Mouse (Mus musculus): ENCODE measurements around the gene Rgs3.
"Not testable (repeated sequence)": the region's sequence is repeated elsewhere in the genome, so short reads cannot be mapped to it uniquely, and the experiment has no call there.

Gene Rgs3

DNA sequence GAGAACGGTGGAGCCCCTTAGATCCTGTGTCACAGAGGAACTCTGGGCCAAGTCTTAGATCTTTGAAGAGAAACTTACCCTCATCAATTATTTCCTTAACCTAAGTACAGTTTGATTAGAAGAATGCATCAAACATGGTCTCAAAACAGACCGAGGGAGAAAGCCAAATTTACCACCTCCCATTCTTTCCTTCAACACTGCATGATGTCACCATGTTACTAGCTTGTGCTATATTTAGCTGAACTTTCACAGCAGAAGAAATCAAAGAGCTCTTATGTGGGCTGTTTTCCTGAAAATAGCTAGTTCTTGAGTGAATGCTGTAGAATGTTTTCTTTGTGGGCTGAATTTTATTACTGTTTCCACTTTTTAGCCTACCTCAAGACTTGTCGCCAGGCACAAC lies 2.2 kb upstream of the Rgs3 start:
- DNase-seq: no peak

DNA sequence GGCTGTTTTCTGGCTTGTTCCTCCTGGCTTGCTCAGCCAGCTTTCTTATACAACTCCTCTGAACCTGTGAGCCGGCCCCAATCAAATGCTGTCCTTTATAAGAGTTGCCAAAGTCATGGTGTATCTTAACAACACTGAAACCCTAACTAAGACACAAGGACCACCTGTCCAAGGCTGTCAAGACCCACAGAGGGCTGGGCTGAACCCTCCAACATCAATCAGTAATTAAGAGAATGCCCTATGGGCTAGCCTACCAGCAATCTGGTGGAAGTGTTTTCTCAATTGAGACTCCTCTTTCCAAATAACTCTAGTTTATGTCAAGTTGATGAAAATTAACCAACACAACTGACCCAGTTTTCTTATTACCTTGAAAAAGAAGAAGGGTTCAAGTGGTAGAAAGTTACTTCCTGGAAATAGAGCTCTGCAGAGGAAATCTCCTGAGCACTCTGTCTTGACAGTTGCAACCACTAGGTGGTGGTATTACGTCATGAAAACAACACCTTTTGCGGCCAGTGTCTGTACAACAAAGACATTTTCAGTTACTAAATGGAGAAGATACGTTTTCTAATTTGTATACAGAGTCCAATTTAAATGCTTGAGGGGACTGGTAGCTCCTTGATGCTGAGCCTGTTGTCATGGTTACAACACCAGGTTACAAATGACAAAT lies 1.4 kb downstream of the Rgs3 start:
- DNase-seq: peak; percentile 86

DNA sequence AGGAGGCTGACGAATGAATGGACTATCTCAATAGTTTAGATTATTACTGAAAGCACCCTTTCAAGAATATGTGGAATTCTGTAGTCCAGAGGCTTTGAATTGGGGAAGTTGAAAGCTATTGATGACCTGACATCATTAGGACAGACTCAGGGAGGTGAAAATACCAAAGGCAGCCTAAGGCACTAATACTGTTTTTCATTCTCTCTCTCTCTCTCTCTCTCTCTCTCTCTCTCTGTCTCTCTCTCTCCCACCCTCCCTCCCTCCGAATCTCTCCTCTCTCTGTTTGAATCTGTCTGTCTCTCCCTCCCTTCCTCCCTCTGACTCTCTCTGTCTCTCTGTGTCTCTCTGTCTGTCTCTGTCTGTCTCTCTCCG lies 2.0 kb downstream of the Rgs3 start:
- DNase-seq: no peak

- DNase-seq: no peak
These were observed 2.4 kb downstream of the Rgs3 start for GRCm38 (mm10) chr4:62562006-62562405.

GRCm38 (mm10) chr4:62566530-62566929 lies 6.9 kb downstream of the Rgs3 start:
- no peak for DNase-seq

GRCm38 (mm10) chr4:62567696-62568095 lies 8.0 kb downstream of the Rgs3 start:
- DNase-seq: no peak

DNA sequence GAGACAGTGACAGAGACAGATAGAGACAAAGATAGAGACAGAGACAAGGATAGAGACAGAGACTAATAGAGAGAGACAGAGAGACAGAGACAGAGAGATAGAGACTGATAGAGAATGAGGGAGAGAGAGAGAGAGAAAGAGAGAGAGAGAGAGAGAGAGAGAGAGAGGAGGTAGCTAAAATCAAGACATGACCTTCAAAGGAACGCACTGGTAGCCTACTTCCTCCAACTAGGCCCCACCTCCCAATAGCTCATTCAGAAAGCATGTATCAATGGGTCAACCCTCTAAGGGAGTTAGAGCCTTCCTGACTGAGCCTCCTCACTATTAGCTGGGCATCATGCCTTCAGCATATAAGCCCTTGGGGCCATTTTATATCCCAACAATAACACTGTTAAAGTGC lies 8.7 kb downstream of the Rgs3 start:
- no peak for DNase-seq

GRCm38 (mm10) chr4:62569603-62570002 lies 10.0 kb downstream of the Rgs3 start:
- DNase-seq: no peak

DNA sequence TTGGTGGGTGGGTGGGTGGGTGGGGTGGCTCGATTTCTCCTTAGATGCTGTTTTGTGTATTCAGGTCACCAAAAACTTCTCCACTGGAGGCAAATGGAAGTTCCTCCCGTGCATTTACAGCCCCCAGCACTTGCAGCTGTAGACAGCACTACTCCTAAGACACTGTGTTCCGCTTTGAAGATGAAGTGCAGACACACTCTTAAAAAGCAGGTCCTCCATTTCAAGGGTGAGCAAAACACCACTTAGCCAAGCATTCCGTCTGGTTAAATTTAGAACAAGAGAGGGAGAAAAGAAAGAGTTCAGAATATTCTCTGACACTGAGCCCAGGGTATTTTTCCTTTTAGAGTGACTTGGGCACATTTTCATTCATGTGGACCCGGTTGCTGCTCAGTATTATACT lies 10.4 kb downstream of the Rgs3 start:
- no peak for DNase-seq

GRCm38 (mm10) chr4:62582365-62583264 lies 23.0 kb downstream of the Rgs3 start:
- peak; percentile 45 for DNase-seq

- DNase-seq: peak; percentile 54
These were observed 23.8 kb downstream of the Rgs3 start for GRCm38 (mm10) chr4:62583265-62584092.

DNA sequence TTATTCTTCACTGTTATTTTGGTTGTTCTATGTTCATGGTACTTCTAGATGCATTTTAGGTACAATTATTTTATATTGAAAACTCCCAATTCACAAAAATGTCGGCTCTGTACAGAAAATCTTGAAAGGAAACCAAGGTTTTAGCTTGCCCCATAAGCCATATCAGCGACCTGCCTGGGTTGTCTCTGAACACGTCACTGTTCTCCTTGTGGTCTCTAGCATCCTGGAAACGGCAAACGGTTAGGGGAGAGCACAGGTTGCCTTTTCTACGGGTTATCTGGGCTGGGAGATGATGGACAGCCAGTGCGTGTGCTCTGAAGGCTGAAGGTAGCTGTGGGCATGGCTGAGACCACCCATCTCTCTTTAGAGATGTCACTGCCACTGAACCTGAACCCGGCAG lies 27.4 kb downstream of the Rgs3 start:
- no peak for DNase-seq

DNA sequence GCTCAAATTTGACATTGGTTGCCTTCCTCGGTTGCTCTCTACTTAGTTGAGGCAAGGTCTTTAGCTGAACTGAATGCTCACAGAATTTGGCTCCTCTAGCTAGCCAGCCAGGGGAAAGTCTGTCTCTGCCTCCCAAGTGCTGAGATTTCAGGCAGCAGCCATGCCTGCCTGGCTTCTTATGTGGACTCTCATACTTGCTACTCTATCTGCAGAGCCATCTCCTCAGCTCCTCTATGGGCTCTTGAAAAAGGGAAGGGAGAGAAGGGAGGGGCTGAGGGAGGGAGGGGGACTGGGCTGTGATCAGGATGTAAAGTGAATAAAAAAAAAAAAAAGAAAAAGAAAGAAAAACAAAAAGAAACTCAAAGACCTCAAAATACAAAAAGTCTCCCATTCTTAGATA lies 31.2 kb downstream of the Rgs3 start:
- DNase-seq: no peak

- DNase-seq: peak; percentile 51
These were observed 31.7 kb downstream of the Rgs3 start for GRCm38 (mm10) chr4:62591326-62591725.

DNA sequence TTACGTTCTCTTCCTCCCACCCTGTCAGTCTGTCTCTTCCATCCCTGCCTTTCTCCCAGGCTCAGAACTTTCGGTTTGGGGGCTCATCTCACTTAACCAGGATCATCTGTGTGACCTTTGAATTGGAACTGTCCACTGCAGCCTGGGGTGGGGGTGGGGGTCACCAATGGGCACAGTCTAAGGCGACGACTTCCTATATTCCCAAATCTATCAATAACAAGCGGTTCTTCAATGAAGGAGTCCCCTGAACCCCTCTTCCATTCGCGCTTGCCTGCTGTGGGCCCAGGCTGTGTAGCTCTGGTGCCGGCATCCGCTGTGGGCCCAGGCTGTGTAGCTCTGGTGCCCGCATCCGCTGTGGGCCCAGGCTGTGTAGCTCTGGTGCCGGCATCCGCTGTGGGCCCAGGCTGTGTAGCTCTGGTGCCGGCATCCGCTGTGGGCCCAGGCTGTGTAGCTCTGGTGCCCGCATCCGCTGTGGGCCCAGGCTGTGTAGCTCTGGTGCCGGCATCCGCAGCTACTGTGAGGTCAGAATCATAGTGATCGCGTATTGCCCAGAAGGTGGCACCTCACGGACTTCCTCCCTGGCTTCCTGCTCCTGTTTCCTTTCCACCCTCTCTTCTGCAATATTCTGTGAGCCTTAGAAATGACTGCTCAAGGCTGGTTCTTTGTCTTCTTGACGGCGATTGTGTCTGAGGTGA lies 34.0 kb downstream of the Rgs3 start:
- not testable (repeated sequence) for DNase-seq

- no peak for DNase-seq
These were observed 34.8 kb downstream of the Rgs3 start for GRCm38 (mm10) chr4:62594442-62594841.

- no peak for DNase-seq
These were observed 36.4 kb downstream of the Rgs3 start for GRCm38 (mm10) chr4:62596051-62596450.

- no peak for DNase-seq
These were observed 40.9 kb downstream of the Rgs3 start for GRCm38 (mm10) chr4:62600549-62600948.

DNA sequence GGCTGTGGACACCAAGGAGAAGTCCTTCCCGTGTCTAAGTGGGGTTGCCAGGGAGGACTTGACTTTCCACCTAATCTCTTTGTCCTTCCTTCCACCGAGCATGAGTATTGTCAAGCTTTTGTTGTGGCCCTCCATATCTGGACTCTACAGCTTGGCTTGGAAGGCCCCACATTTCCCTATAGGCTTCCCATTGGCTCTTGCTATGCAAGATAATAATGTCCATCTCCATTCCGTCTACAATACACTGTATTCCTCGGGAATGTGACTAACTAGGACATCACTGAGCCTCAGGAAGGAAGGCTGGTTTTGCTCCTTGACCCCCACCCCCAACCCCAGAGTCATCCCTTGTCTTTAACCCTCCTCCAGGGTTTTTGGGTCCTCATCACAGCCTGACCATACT lies 44.0 kb downstream of the Rgs3 start:
- no peak for DNase-seq

- no peak for DNase-seq
These were observed 44.4 kb downstream of the Rgs3 start for GRCm38 (mm10) chr4:62604094-62604493.

- DNase-seq: no peak
These were observed 46.4 kb downstream of the Rgs3 start for GRCm38 (mm10) chr4:62605856-62606541.

- no peak for DNase-seq
These were observed 46.9 kb downstream of the Rgs3 start for GRCm38 (mm10) chr4:62606542-62606882.
